Mouse (Mus musculus): ENCODE measurements around the gene Ms4a10.
A peak's percentile ranks its signal among the peaks of the same experiment; 100 is the strongest.

The Ms4a10 gene

DNA sequence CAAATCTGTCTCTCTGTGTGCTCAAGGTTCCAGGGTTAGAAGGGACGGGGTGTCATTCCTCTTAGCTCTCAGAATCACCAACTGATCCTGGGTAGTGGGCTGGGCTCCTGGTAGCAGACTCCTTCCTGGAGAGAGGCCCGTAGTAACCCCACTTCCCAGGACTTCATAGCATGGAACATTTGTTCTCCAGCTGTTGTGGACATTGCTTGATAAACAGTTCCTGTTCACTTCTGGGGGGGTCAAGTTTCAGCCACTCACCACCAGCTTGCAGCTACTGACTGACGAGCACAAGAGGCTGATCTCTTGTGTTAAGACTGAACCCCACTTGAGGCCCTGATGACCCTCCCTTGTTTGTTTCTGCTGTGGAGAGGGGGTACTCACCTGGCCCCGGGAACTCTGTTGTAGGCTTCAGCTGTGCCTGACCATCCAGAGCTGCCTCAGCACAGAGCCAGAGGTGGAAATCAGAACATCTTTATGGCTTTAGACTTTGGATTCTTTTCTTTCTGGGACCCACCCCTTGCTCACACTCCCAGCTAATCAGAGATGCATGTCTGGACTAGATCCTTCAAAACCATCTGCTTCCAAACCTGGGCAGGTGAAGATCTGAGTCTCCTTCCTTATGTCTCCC is at the start of gene Ms4a10:
Ms4a10 (minus strand) TSS at position 433 of the 628 bp plus-strand sequence.
- no peak for DNase-seq (ENCODE audit: low read depth)

DNA sequence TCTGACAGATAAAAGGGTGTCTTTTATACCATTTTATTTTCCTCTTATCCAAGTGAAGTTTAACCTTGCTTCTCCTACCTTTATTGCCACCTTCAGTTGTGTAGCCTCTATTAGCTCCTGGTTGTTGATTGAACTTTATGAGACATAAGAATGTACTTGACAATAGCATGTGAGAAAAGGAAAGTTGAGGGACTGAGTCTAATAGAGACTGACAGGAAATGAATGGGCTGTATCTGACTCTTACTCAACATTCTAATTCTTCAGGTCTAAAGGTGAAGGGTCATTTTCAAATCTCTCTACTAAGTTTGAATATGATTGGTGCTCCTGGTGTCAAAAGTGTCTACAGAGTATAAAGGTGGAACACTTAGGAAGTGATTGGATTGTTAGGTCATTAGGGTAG is 47.9 kb upstream of the Ms4a10 start:
- no peak for DNase-seq (ENCODE audit: low read depth)

DNA sequence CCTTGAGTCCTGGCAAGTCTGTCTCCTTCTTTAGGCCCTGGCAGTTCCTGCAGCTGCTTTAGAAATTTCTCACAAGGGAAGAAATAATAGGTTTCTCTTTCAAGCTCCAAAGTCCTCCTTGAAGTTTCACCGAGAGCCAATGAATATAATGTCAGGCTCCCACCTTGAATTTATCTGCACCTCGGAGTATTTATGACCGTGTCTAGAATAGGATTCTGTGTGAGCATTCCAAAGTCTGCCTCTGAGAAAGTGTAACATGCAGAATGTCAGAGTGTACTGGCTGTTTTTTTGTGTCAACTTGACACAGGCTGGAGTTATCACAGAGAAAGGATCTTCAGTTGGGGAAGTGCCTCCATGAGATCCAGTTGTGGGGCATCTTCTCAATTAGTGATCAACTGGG is 43.4 kb upstream of the Ms4a10 start, which contains the start of gene Ms4a18:
Ms4a18 (minus strand) TSS at position 141 of the 400 bp plus-strand sequence.
- DNase-seq (ENCODE audit: low read depth) = no peak

DNA sequence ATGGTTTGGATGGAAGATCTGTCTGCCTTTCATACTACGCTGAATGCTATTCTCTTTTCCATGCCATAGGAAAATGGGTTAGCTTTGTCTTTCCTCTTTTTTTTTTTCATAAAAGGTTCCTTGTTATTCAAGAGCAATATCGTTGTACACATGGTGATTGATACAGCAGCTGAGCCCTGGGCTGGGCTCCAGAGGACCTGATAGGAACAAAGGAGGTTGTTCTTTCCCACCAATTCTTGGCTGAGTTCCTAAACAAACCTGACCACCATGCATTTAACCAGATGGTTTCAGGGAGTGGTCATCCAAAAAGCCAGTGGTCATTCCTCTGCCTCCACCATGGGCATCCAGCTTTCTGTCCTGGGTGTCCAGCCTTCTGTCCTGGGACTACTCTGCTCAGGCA is 42.8 kb upstream of the Ms4a10 start:
- no peak for DNase-seq (ENCODE audit: low read depth)

DNA sequence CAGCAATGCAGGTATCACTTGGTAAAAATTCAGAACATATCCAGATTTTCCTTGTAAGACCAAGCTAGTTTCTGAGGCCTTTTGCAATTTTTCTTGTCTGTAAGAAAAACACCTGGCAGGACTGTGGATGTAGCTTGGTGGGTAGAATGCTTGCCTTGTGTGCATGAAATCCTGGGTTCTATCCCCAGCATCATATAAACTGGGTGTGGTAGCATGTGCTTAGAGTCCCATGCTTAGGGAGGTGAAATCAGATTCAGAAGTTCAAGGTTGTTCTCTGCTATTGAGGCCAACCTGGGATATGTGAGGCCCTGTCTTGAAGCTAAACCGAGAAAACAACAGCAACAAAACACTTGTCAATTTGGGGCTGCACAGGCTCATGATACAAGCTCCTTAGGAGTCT is 41.5 kb upstream of the Ms4a10 start:
- DNase-seq (ENCODE audit: low read depth) = no peak

DNA sequence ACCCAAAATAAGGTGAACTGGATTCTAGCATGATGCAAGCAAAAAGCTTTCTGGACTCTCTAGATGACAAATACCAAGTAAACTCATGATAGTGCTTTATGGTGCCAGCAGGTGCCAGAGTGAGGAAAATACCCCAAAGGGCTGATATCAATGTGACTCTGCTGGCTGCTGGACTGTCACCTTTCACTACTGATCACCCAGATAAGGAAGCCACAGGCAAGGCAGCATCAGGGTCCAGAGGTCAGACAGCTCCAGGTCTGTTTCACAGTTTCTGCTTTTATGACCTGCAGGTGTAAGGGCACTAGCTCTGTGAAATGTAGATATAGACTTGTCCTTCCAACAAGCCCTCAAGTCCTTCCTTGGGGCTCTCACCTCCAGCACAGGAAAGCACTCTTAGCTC is 41.0 kb upstream of the Ms4a10 start:
- no peak for DNase-seq (ENCODE audit: low read depth)

DNA sequence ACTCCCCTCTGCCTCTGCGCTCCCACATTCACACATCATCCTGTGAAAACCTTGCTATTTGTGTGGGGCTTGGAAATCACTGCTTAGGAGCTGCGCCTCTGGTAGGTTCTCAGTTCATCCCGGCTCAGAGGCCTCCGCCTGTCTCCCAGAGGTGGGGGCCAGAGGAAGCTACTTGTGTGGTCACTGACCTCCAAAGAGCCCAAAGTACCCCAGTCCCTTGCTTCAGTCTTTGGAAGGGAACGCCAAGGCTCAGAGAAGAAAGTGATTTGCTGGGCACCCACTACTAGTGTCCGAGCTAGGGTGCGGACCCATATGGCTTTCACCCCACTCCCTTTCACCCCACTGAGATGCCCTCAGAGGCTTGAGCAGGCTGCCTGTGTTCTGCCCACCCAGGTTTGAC is 18.7 kb upstream of the Ms4a10 start, which contains the start of gene Ms4a15:
Ms4a15 (minus strand) TSS at position 101 of the 400 bp plus-strand sequence.
- no peak for DNase-seq (ENCODE audit: low read depth)

DNA sequence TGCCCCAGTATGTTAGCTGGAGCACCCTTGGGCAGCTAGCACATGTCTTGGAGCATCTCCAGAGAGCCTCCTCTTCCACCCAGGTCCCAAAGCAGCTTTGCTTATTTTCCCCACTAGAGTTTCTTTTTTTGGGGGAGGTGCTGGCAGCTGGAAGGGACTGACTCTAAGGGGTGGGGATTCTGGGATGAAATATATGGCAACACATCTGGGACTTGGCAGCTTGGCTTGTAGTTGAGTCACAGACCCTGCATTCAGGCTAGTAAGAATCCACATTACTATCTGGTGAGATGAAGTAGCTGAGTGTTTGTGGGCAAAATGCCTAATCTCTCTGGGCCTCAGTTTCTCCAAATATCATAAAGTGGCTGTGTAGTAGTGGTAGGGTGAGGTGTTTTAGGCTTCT is 17.4 kb upstream of the Ms4a10 start:
- DNase-seq (ENCODE audit: low read depth) = no peak

DNA sequence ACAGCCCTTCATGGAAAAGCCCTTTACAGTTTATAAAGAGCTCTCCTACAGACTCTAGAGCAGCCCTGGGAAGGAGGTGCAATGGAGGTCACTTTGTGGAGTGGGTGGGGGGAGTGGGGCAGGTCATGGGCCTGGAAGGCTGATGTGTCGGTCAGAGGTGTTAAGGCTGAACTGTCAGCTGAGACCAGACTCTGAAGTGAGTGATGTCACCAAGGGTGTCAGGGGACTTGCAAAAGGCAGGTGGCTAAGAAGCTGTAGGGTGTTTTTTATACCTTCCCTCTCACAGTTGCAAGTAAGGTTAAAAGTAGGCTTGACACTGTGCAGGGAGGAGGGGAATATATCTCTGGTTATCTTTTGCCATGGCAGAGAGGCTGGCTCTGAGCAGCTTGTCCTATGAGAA is 16.3 kb upstream of the Ms4a10 start:
- no peak for DNase-seq (ENCODE audit: low read depth)

DNA sequence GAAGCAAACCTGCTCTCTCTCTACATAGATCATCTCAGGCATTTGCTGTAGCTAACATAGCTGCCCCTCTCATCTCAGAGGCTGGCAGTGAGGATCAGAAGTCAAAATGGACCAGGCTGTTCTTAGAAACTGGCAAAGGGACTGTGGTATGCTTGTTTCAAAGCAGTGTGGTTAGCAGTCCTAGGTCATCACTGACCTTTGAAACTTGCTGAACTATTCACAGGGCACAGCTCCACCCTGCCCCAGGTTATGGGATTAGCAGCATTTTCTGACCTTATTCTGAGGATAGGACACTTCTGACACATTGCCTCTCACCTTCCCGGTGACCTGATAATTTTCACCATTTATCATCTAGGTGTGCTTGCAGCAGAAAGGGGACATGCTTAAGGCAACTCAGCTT is 14.1 kb upstream of the Ms4a10 start:
- DNase-seq (ENCODE audit: low read depth) = no peak

DNA sequence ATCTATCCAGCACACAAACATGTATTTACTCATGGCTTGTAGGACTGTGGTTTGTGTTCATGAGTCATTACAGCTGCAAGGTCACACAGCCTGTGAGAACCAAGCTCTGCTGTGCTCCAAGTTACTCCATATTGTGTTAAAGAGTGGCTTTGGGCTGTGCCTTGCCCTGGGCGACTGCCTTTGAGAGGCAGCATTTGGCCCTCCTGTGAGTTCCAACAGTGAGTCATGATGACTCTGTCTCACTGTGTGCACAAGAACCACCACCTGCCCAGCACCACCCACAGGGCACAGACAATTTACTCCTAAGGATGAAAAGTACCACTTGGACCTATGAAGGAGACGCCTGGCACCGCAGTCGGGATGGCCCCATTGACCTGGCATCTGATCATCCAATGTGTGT is 11.4 kb upstream of the Ms4a10 start:
- DNase-seq (ENCODE audit: low read depth) = no peak

DNA sequence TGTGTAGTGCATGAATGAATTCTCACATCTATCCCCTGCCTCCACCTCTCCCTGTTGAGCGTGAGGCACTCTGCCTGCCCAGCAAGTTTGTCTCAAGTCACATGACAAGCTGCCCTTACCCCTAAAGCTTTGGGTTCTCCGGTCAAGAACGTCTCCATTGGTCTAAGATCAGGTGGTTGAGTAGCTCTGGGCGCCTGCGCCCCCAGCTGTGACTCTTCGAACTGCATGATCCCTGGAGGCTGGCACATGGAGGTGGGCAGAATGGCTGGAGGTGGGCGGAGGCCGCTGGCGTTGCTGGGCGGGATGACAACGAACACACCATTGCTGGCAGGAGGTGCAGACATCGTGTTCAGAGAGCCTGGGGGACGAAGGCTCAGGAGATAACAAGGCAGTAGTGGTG is 10.1 kb upstream of the Ms4a10 start:
- no peak for DNase-seq (ENCODE audit: low read depth)

DNA sequence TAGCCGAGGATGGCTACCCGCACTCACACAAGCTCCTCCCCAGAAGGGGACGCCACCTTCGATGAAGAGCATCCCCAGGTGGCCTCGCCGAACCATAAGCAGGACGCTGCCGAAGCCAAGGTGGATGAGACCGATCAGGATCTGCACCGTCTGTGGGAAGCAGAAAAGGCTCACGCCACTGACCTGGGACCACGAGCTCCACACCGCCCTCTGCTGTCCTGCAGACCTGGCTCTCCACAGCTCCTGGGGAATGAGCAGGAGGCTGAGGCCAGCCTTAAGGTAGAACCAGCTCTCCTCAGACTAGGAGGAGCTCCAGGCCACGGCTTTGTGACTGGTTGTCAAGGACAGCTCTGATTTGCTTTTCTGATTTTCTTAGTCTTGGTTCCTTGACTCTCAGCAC is 8.7 kb upstream of the Ms4a10 start:
- DNase-seq (ENCODE audit: low read depth) = no peak

DNA sequence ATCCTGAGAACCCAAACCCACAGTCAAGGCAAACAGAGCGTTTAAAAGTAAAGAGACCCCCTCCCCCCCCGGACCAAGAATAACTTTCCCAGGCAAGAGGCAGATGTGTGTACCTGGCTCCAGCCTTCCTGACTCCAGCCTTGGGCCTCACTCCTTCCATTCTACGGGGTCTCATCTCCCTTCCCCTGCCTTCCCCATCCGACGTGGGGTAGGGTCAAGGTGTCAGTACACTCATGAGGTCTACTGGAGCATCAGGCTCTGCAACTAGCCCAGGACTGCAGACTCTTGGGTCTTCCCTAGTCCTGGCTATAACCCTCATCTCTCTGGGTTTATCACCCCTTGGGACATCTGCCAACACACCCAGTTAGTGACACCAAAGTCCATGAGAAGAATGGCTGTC is 5.7 kb upstream of the Ms4a10 start:
- peak; percentile 35 for DNase-seq (ENCODE audit: low read depth)

DNA sequence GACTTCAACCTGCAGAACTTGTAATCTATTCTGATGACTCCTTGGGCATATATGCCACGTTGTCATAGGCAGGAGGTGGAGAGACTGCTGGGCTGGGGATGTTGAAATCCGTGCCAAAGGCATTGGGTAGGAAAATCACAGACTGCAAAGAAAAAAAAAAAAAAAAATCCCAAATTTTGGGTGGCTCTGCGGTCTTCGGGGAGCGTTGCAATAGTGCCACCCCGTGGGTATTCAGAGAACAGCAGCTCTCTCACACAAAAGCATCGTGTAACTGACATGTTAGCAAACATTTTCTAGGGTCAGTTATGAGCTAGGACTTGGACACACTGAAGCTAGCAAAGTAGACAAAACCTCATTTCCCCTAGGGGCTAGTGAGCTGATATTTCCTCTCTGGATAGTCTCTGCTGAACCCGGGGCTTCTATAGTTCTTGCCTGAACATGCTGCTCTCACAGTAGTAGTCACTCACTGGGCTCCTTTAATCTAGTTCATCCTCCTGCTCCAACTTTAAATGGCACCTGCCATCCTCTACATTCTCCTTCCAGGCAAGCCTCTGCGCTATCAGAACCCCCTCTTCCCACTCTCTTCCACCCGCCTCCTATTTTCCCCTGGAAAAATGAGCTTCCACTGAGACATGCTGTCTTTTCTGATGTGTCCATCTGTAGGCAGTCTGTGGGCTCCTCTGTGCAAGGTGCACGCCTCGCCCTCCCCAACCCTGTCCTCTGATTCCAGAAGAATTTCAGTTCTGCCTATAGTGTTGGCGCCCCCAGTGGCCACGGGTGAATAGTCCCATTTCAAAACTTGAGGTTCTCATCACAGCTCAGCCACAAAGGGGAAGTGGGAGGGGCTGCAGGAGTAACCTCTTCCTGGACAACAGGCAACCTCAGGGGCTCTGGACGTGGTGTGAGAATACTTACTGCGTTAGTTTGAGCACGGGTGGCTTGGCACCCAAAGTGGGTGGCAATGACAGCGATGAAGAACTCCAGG is 5.0 kb upstream of the Ms4a10 start:
- peak; percentile 92 for DNase-seq (ENCODE audit: low read depth)

DNA sequence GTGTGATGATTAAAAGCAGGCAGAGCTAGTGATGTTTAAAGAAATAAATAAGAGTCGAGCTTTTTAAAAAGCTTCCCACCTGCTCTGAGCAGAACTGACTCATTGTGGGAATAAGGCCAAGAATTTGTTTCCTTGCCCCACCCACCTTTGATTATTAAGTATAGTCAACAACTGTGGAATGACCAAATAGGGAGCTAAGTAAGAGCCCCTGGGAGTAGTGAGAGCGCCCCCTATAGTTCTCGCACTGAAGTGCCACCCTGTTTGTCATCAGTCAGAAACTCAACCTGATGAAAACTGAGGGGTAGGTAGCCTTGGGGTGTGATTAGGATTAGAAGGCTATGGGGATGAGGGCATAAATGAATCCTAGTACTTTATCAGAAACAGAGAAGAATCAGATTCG is 1.8 kb upstream of the Ms4a10 start:
- peak; percentile 51 for DNase-seq (ENCODE audit: low read depth)

DNA sequence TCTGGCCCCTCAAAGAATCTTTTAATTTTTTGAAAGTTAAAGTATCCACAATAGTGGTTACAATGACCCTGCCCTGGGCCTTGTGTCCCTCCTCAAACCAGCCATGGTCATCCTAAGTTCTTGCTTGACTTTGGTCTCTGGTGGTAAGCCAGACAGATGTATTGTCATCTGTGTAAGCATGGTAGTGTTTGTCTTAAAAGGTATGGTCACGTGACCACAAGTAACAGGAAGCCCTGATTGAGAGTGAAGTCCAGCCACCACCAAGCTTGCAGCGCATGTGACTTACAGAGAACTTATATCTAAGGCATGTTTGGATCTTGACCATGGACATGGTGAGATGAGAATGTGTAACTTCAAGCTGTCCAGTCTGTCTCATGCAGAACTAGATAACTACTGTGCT is 717 bp upstream of the Ms4a10 start:
- no peak for DNase-seq (ENCODE audit: low read depth)

DNA sequence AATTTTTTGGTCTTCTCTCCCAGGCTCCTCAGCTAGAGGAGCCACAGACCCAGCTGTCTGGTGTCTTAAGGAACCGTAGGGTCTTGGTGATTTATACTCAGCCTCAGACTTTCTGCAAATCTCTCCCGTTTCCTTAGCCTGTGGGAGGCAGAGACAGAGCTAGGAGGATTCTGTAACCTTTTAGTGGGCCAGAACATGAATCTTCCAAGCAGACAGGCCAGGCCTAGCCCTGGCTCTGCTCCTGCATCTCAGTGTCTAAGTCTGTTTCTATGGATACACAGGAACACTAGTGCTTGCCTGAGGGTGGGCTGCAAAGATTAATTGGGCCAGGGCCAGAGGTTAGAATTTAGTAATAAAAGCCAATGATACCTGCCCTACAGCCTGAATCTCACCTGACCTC is 1.3 kb downstream of the Ms4a10 start:
- DNase-seq (ENCODE audit: low read depth) = no peak

DNA sequence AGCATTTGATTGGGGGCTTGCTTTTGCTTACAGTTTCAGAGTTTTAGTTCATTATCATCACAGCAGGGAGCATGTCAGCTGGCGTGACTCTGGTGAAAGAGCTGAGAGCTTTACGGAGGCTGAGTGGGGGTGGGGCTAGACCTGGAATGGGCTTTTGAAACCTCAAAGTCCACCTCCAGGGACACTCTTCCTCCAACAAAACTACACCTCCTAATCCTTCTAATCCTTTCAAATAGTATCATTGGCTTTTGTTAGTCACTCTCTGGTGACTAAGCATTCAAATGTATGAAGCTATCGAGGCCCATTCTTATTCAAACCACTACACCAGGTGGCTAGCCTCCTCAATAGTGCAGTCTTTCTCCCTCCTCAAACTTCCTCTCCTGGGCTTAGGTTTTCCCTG is 1.8 kb downstream of the Ms4a10 start:
- no peak for DNase-seq (ENCODE audit: low read depth)

DNA sequence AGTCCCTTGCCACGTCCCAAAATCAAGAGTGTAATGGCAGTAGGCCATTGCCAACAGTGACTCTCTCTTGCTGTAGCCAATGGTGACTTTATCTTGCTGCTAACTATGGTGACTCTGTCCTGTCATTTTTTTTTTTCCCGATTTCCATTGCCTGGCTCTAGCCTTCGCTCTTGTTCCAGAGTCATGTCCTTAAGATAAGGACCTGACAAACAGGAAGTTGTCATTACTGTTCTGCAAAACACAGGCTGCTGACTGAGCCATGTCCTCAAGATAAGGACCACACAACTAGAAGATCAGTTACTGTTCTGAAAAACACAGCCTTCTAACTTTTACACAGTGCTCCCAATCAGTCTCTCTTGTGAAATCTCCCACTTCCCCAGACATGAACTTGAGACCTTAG is 4.0 kb downstream of the Ms4a10 start:
- no peak for DNase-seq (ENCODE audit: low read depth)

DNA sequence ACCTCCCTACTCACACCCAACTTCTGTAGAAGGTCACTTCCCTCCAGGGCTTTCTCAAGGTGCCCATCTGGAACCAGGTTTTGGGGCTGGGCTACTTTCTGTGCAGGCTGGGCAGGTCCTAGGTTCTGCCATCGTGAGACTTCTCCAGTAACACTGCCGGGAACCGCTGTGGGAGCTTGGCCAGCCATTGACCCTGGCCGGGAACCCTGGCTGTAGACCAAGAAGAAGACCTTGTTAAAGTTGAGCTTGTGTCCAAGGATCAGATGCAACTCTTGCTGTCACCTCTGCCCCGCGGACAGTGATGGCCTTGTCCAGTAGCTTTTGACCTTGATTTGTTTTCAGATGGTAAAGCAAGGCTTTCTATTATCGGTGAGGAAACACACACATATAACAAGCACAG is 5.9 kb downstream of the Ms4a10 start:
- no peak for DNase-seq (ENCODE audit: low read depth)

DNA sequence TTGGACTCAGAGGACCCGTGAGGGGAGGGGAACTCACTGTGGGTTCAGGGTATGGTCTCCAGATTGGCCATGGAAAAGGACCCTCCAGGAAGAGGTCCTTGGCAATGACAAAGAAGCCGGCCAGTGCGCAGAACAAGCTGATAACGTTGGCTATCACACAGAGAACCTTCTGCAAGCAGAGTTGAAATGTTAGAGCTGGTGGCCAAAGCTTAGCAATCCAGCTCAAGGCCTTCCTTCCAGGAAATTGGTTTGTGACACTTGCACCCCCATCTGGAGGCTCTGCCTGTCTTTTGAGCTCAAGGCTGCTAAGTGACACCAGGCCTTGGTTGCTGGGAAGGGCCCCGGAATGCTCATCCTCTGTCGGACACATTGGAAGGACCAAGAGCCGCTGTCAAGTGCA is 8.7 kb downstream of the Ms4a10 start:
- DNase-seq (ENCODE audit: low read depth) = no peak

DNA sequence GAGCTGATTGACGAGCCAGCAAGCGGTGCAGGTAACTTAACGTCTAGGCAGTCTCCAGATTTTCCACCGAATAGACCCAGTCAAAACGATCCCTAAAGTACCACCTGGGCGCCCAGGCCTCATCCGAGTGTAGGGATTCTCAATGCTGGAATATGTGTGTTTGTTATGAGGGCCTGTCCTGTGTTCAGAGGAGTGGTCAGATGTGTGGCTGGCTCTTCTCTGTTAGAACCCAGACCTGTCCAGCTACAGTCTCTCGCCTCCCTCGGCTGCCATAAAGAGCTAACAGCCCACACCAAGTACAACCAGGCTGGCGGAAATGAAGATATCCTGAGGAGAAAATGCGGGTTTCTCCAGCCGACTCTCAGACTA is 14.5 kb downstream of the Ms4a10 start:
- no peak for DNase-seq (ENCODE audit: low read depth)
